Mouse (Mus musculus) kidney, embryonic 16.5 days (tissue): ENCODE results near the gene Gm20388. TPM values are rescaled to one million over a fixed set of nuclear protein-coding genes. Genes with fewer than 3 reads are reported as not detected.

Experiments used
- ATAC-seq: fragments of 200-750 bp; cut with Nextera tagmentation; 2 replicates; pipeline ENCODE4 v1.8.0; 2017; ENCODE audit warnings: moderate TSS enrichment; ENCODE audit not compliant: low FRiP score, low TSS enrichment
- H3K27ac ChIP-seq: fragments of 300-500 bp; sonication (generic); 2 replicates; pipeline ENCODE4 v1.5.1; 2014; ENCODE audit warnings: low read length
- H3K27me3 ChIP-seq: fragments of 300-500 bp; sonication (generic); 2 replicates; pipeline ENCODE4 v1.6.1; 2014; ENCODE audit warnings: low read length, control low read depth, mixed read lengths; ENCODE audit not compliant: insufficient read depth
- H3K36me3 ChIP-seq: fragments of 300-500 bp; sonication (generic); 2 replicates; pipeline ENCODE4 v1.6.1; 2014; ENCODE audit warnings: low read length, control low read depth, mixed read lengths; ENCODE audit not compliant: insufficient read depth
- H3K4me1 ChIP-seq: fragments of 300-500 bp; sonication (generic); 2 replicates; pipeline ENCODE4 v1.6.1; 2014; ENCODE audit warnings: low read length, control low read depth, mixed read lengths; ENCODE audit not compliant: insufficient read depth
- H3K4me2 ChIP-seq: fragments of 300-500 bp; sonication (generic); replicated peaks from 2 replicates; pipeline ENCODE4 v1.6.1; 2014; ENCODE audit warnings: low read depth, low read length
- H3K4me3 ChIP-seq: fragments of 300-500 bp; sonication (generic); 2 replicates; pipeline ENCODE4 v1.5.1; 2014; ENCODE audit warnings: mild to moderate bottlenecking, low read length
- H3K9ac ChIP-seq: fragments of 300-500 bp; sonication (generic); replicated peaks from 2 replicates; pipeline ENCODE4 v1.6.1; 2014; ENCODE audit warnings: low read length
- H3K9me3 ChIP-seq: fragments of 300-500 bp; sonication (generic); 2 replicates; pipeline ENCODE4 v1.6.1; 2016; ENCODE audit warnings: low read length, control low read depth
- WGBS: fragments of 180-500 bp; shearing (Covaris S2); extraction: QIAGEN DNeasy Blood & Tissue Kit; methylation state at CpG from one replicate; pipeline ENCODE4 v1.1.7; 2014; 5-methylcytosine and 5-hydroxymethylcytosine counted together
- polyA plus RNA-seq: library from polyadenylated mRNA; unstranded; fragments of >200 nt; fragmentation: Nextera tagmentation; extraction: Ambion mirVana; gene quantifications from 2 replicates; pipeline ENCODE4 v1.2.1, GENCODE M21; 2015

Gm20388 gene
- polyA plus RNA-seq, 1 experiment from 2014 or later: 7.7 TPM

- Histone ChIP-seq H3K4me3 (no peak overlapping the region), H3K9ac (no peak overlapping the region), H3K4me2 (no peak overlapping the region), H3K9me3 (no peaks in the 10 kb centered on the region), H3K4me1 (peaks cover 10% of the 10 kb centered on the region; the same call in 1 of the 2 replicates), H3K27me3 (no peaks in the 10 kb centered on the region), H3K27ac (peak overlapping the region; percentile 26; the same call in 1 of the 2 replicates), H3K36me3 (no peaks in the 10 kb centered on the region)
- ATAC-seq: no peak
- WGBS: 77% methylated on average over 7 of the region's 7 CpGs
Observed at GRCm38 (mm10) chr8:123146390-123146789, 3235.7 kb downstream of the Gm20388 start.

- Histone ChIP-seq H3K9me3 (no peaks in the 10 kb centered on the region), H3K4me1 (peaks cover 5% of the 10 kb centered on the region; the same call in 1 of the 2 replicates), H3K36me3 (no peaks in the 10 kb centered on the region), H3K9ac (no peak overlapping the region), H3K4me3 (no peak overlapping the region), H3K27ac (peak overlapping the region; percentile 71), H3K27me3 (no peaks in the 10 kb centered on the region), H3K4me2 (no peak overlapping the region)
- WGBS: 28% methylated on average over 9 of the region's 9 CpGs
- ATAC-seq: peak; percentile 74
Observed at GRCm38 (mm10) chr8:123150737-123151171, 3240.1 kb downstream of the Gm20388 start.

GRCm38 (mm10) chr8:123155177-123155576 lies 3244.5 kb downstream of the Gm20388 start:
- no peak overlapping the region for H3K9ac ChIP-seq
- no peak overlapping the region for H3K4me3 ChIP-seq
- H3K27ac ChIP-seq: no peak overlapping the region
- no peaks in the 10 kb centered on the region for H3K27me3 ChIP-seq
- WGBS: 63% methylated on average over 5 of the region's 5 CpGs
- H3K4me1 ChIP-seq: peaks cover 9% of the 10 kb centered on the region; the same call in 1 of the 2 replicates
- H3K36me3 ChIP-seq: no peaks in the 10 kb centered on the region
- no peak overlapping the region for H3K4me2 ChIP-seq
- no peak for ATAC-seq
- no peaks in the 10 kb centered on the region for H3K9me3 ChIP-seq

- 79% methylated on average over 9 of the region's 9 CpGs for WGBS
Observed at GRCm38 (mm10) chr8:123156070-123156773, 3245.6 kb downstream of the Gm20388 start.

GRCm38 (mm10) chr8:123157888-123158465 lies 3247.3 kb downstream of the Gm20388 start, which contains the start of gene Sult5a1:
Sult5a1 (minus strand) TSS chr8:123158315.
- Histone ChIP-seq H3K9ac (peak within 1 kb of the TSS; percentile 53), H3K4me2 (peak within 1 kb of the TSS; percentile 45), H3K4me3 (peak within 1 kb of the TSS; percentile 23; the same call in 1 of the 2 replicates), H3K36me3 (no peaks in the 10 kb centered on the region), H3K27me3 (no peaks in the 10 kb centered on the region), H3K27ac (no peak within 1 kb of the TSS), H3K9me3 (0 out of 2 replicates have a peak, but pooled peaks cover 2% of the 10 kb centered on the region), H3K4me1 (peaks cover 3% of the 10 kb centered on the region; the same call in 1 of the 2 replicates)
- WGBS: 31% methylated on average over 13 of the region's 13 CpGs
- ATAC-seq: no peak; the same call in 1 of the 2 replicates

More at GRCm38 (mm10) chr8:123156070-123156773, 3245.6 kb downstream of the Gm20388 start:
- no peak overlapping the region for H3K9ac ChIP-seq
- H3K27me3 ChIP-seq: no peaks in the 10 kb centered on the region
- no peaks in the 10 kb centered on the region for H3K9me3 ChIP-seq
- no peak overlapping the region for H3K27ac ChIP-seq
- 0 out of 2 replicates have a peak, but pooled peaks have one; percentile 10 for ATAC-seq
- peaks cover 4% of the 10 kb centered on the region; the same call in 1 of the 2 replicates for H3K4me1 ChIP-seq
- no peak overlapping the region for H3K4me2 ChIP-seq
- H3K4me3 ChIP-seq: no peak overlapping the region
- no peaks in the 10 kb centered on the region for H3K36me3 ChIP-seq

- peaks cover 12% of the 10 kb centered on the region for H3K4me1 ChIP-seq
- no peak overlapping the region for H3K4me3 ChIP-seq
- no peak overlapping the region for H3K4me2 ChIP-seq
- peaks cover 10% of the 10 kb centered on the region; the same call in 1 of the 2 replicates for H3K9me3 ChIP-seq
- 58% methylated on average over 3 of the region's 3 CpGs for WGBS
- ATAC-seq: no peak
- H3K27me3 ChIP-seq: no peaks in the 10 kb centered on the region
- H3K9ac ChIP-seq: no peak overlapping the region
- no peaks in the 10 kb centered on the region for H3K36me3 ChIP-seq
- no peak overlapping the region for H3K27ac ChIP-seq
Observed at GRCm38 (mm10) chr8:123181391-123181790, 3270.8 kb downstream of the Gm20388 start.

- Histone ChIP-seq H3K9me3 (no peaks in the 10 kb centered on the region), H3K27me3 (no peaks in the 10 kb centered on the region), H3K9ac (peak within 1 kb of the TSS; percentile 23; the same call in 1 of the 2 replicates), H3K4me1 (peaks cover 16% of the 10 kb centered on the region), H3K4me3 (no peak within 1 kb of the TSS), H3K27ac (peak within 1 kb of the TSS; percentile 69), H3K36me3 (no peaks in the 10 kb centered on the region), H3K4me2 (no peak within 1 kb of the TSS; the same call in 1 of the 2 replicates)
- 17% methylated on average over 19 of the region's 19 CpGs for whole genome bisulfite sequencing
- peak; percentile 60 for ATAC-seq
Observed at GRCm38 (mm10) chr8:123185566-123186409, 3275.1 kb downstream of the Gm20388 start, which contains the start of gene Dpep1. Dpep1 (plus strand) TSS chr8:123186242.

GRCm38 (mm10) chr8:123188006-123188405 lies 3277.4 kb downstream of the Gm20388 start:
- no peaks in the 10 kb centered on the region for H3K36me3 ChIP-seq
- H3K4me1 ChIP-seq: peaks cover 20% of the 10 kb centered on the region
- no peak overlapping the region for H3K9ac ChIP-seq
- H3K27ac ChIP-seq: no peak overlapping the region
- no peak overlapping the region for H3K4me3 ChIP-seq
- H3K4me2 ChIP-seq: no peak overlapping the region
- no peaks in the 10 kb centered on the region for H3K9me3 ChIP-seq
- WGBS: 64% methylated on average over 2 of the region's 2 CpGs
- H3K27me3 ChIP-seq: no peaks in the 10 kb centered on the region
- ATAC-seq: no peak

GRCm38 (mm10) chr8:123188841-123189240 lies 3278.2 kb downstream of the Gm20388 start:
- no peaks in the 10 kb centered on the region for H3K36me3 ChIP-seq
- H3K9me3 ChIP-seq: no peaks in the 10 kb centered on the region
- no peak overlapping the region for H3K27ac ChIP-seq
- no peaks in the 10 kb centered on the region for H3K27me3 ChIP-seq
- H3K9ac ChIP-seq: no peak overlapping the region
- H3K4me1 ChIP-seq: peaks cover 20% of the 10 kb centered on the region
- H3K4me3 ChIP-seq: no peak overlapping the region
- no peak for ATAC-seq
- no peak overlapping the region for H3K4me2 ChIP-seq
- WGBS: 67% methylated on average over 7 of the region's 7 CpGs
